Mouse (Mus musculus) megakaryocyte, embryonic 14.5 days (primary cell): ENCODE results near the gene Dnaja4.

Experiments
- FLI1 ChIP-seq: IDR thresholded peaks from 2 replicates; pipeline ENCODE4 v1.6.1; 2012; ENCODE audit warnings: low read length, inconsistent platforms, mixed read lengths
- GATA1 ChIP-seq: IDR thresholded peaks from 3 replicates; pipeline ENCODE4 v1.6.1; 2012; ENCODE audit warnings: mixed read lengths, low read length, inconsistent platforms, borderline replicate concordance

- no peak for TF ChIP-seq FLI1
- TF ChIP-seq GATA1, result no peak
Observed at GRCm38 (mm10) chr9:54649360-54649759, 49.3 kb upstream of the Dnaja4 start.
